Mouse (Mus musculus) intestine, embryonic 14.5 days (tissue): Measurements from ENCODE around the gene Rbak. TPM values are rescaled to one million over a fixed set of nuclear protein-coding genes. Genes with fewer than 3 reads are reported as not detected.
A peak's percentile ranks its signal among the peaks of the same experiment; 100 is the strongest.

Experiments
- ATAC-seq: fragments of 200-750 bp; cut with Nextera tagmentation; replicated peaks from 2 replicates; pipeline ENCODE4 v1.8.0; 2017; ENCODE audit warnings: low read depth, moderate number of reproducible peaks, moderate TSS enrichment, moderate library complexity; ENCODE audit not compliant: low FRiP score, low TSS enrichment
- DNase-seq: peaks from one replicate; pipeline ENCODE4 v3.0.0-alpha.2; 2018; ENCODE audit warnings: low spot score
- H3K27ac ChIP-seq: fragments of 300-500 bp; sonication (generic); 2 replicates; pipeline ENCODE4 v1.5.1; 2014; ENCODE audit warnings: low read depth, mild to moderate bottlenecking, control low read depth
- H3K27me3 ChIP-seq: fragments of 300-500 bp; sonication (generic); replicated peaks from 2 replicates; pipeline ENCODE4 v1.6.1; 2014; ENCODE audit warnings: low read length, control low read depth; ENCODE audit not compliant: control insufficient read depth, insufficient read depth
- H3K36me3 ChIP-seq: fragments of 300-500 bp; sonication (generic); 2 replicates; pipeline ENCODE4 v1.6.1; 2014; ENCODE audit warnings: low read length, control low read depth; ENCODE audit not compliant: control insufficient read depth, insufficient read depth
- H3K4me1 ChIP-seq: fragments of 300-500 bp; sonication (generic); replicated peaks from 2 replicates; pipeline ENCODE4 v1.6.1; 2014; ENCODE audit warnings: low read length, control low read depth, mixed read lengths; ENCODE audit not compliant: control insufficient read depth, insufficient read depth
- H3K4me2 ChIP-seq: fragments of 300-500 bp; sonication (generic); 2 replicates; pipeline ENCODE4 v1.6.1; 2014; ENCODE audit warnings: low read length
- H3K4me3 ChIP-seq: fragments of 300-500 bp; sonication (generic); 2 replicates; pipeline ENCODE4 v1.5.1; 2014; ENCODE audit warnings: low read depth, low read length, control low read depth, mixed read lengths
- H3K9ac ChIP-seq: fragments of 300-500 bp; sonication (generic); 2 replicates; pipeline ENCODE4 v1.6.1; 2014; ENCODE audit warnings: mild to moderate bottlenecking, low read length
- H3K9me3 ChIP-seq: fragments of 300-500 bp; sonication (generic); 2 replicates; pipeline ENCODE4 v1.6.1; 2016; ENCODE audit warnings: low read length, control low read depth; ENCODE audit not compliant: control insufficient read depth
- WGBS: fragments of 180-500 bp; shearing (Covaris S2); extraction: QIAGEN DNeasy Blood & Tissue Kit; methylation state at CpG from one replicate; pipeline ENCODE4 v1.1.7; 2014; 5-methylcytosine and 5-hydroxymethylcytosine counted together
- polyA plus RNA-seq: library from polyadenylated mRNA; unstranded; fragments of >200 nt; fragmentation: Nextera tagmentation; extraction: Ambion mirVana; gene quantifications from 2 replicates; pipeline ENCODE4 v1.2.1, GENCODE M21; 2014

Rbak gene
- 9.6 and 11.6 TPM in 2 replicates for polyA plus RNA-seq

DNA sequence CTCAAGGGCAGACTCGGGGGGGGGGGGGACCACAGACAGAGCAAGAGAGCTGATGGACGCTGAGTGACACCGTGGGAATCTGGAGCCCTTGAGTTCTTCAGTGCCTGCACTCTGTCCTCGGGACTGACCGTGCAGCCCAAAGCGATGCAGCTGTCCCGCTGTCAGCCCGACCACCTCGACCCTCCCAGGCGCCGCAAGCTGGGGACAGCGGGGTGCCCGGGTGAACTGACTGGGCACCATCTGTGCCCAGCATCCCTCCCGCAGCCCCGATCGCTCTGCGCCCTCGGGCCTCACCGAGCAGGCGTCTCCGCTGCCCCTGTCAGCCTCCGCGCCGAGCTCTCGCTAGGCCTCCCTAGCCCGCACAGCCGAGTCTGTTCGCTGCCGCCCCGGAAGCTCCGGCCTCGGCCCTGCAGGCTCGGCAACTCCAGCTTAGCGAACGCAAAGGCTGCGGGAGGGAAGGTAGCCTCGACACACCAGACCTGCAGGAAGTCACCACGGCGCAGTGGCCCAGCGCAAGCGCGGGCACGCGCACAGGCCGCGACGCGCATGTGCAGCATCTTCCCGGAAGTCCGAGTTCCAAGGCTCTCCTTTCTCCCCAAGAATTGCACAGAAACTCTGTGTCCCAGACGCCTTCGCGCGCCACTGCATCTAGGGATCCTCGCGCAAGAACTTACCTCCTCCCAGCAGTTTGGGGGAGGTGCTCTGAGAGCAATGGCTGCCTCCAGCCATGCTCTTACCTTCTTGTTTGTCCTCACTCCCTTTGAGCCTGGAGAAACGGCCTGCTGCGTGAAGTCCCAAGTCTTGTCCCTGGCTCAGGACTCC is at the start of gene Rbak, which contains the start of gene Spdye4b:
Rbak (minus strand) TSS at position 521 of the 822 bp plus-strand sequence.
Spdye4b (plus strand) TSS at position 763 of the 822 bp plus-strand sequence.
- H3K36me3 ChIP-seq: peaks cover 31% of the 10 kb centered on the region
- DNase-seq (peak; percentile 91), ATAC-seq (peak; percentile 97)
- H3K4me1 ChIP-seq: peaks cover 6% of the 10 kb centered on the region; the same call in 1 of the 2 replicates
- peaks cover 8% of the 10 kb centered on the region for H3K9me3 ChIP-seq
- H3K4me3 ChIP-seq: peak within 1 kb of the TSS; percentile 83
- peak within 1 kb of the TSS; percentile 80 for H3K27ac ChIP-seq
- H3K9ac ChIP-seq: peak within 1 kb of the TSS; percentile 84
- under 1% methylated on average over 54 of the region's 58 CpGs for WGBS
- H3K27me3 ChIP-seq: no peaks in the 10 kb centered on the region
- H3K4me2 ChIP-seq: peak within 1 kb of the TSS; percentile 86

DNA sequence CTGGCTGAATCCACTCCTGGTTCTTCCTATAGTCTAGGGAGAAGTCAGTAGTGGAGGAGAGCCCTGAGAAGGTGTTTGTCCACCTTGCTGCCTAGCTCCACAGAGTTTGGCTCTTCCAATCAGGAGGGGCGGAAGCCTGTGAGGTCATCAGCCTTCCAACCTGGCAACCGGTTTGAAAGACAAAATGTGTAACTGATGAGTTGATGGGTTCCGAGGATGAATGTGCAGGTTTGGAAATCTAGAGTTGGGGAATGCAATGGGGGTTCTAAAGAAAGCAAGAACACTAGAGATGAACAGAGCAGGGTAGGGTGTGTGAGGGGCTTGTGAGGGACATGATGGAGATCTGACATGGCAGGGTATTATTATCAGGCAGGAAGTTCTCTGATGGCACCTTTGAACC is 46.2 kb upstream of the Rbak start, which contains the start of gene Spdye4a:
Spdye4a (minus strand) TSS at position 101 of the 400 bp plus-strand sequence.
- DNase-seq (no peak), ATAC-seq (no peak)
- Histone ChIP-seq H3K4me3 (no peak within 1 kb of the TSS), H3K4me2 (no peak within 1 kb of the TSS), H3K4me1 (no peaks in the 10 kb centered on the region), H3K27me3 (no peaks in the 10 kb centered on the region), H3K9me3 (no peaks in the 10 kb centered on the region), H3K9ac (no peak within 1 kb of the TSS), H3K27ac (no peak within 1 kb of the TSS), H3K36me3 (no peaks in the 10 kb centered on the region)
- WGBS: 78% methylated on average over 3 of the region's 3 CpGs

DNA sequence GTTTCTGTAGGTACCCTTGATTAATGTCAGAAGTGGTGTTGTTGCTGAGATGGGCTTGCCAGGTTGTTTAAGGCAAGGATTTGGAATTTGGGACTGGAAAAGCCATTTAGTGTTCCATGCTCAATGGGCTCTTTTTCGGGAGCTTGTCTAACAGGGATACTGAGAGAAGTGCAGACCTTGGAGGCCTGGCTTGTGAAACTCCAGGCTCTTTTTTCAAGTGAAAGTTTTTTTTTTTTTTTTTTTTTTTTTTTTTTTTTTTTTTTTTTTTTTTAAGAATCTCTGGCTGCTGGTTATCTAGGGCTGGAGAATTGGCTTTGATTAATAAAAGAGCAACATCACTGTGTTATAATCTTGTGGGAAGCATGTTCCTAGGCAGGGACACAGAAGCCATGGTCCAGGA is 41.7 kb upstream of the Rbak start:
- Histone ChIP-seq H3K9ac (no peak overlapping the region), H3K27me3 (no peaks in the 10 kb centered on the region), H3K9me3 (no peaks in the 10 kb centered on the region), H3K27ac (no peak overlapping the region), H3K4me2 (no peak overlapping the region), H3K36me3 (no peaks in the 10 kb centered on the region), H3K4me3 (no peak overlapping the region), H3K4me1 (no peaks in the 10 kb centered on the region)
- WGBS: 80% methylated on average over 1 of the region's 1 CpGs
- DNase-seq (no peak), ATAC-seq (no peak)

DNA sequence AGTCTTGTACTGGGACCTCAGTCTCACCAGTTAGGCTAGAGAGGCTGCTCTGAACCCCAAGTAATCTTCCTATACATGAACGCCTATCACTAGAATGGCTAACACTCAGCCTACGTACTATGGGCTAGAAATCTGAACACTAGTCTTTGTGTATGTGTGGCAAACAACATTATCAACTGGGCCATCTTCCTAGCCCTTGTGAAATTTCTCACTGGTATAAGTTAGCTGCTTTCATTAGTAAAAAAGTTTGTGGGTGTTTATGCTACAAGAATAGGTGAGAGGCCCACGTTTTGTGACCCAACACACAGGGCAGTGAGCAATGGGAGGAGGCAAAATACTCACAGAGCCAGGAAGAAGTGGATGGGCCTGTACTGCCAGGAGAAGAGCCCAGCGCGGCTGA is 40.4 kb upstream of the Rbak start:
- Histone ChIP-seq H3K27ac (no peak overlapping the region), H3K27me3 (no peaks in the 10 kb centered on the region), H3K4me3 (no peak overlapping the region), H3K9me3 (no peaks in the 10 kb centered on the region), H3K4me2 (no peak overlapping the region), H3K9ac (no peak overlapping the region), H3K4me1 (no peaks in the 10 kb centered on the region), H3K36me3 (no peaks in the 10 kb centered on the region)
- ATAC-seq (no peak), DNase-seq (no peak)
- WGBS: 70% methylated on average over 5 of the region's 5 CpGs

DNA sequence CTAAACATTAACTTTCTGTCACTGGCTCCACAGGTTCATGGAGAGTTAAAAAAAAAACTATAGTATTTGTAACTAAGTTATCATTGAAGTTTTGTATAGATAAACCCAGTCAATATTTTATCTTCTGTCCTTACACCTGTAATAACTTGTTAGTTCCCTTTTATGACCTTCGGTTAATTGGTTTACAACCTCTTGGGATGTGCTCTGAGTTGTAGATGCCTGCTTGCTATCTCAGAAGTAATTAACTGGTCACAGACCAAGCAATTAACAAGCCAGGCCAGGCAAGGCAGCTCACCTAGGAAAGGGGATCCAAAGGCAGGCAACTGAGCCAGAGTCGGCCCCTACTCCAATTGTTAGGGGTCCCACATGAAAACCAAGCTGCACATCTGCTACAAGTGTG is 33.3 kb upstream of the Rbak start:
- Histone ChIP-seq H3K9ac (no peak overlapping the region), H3K4me3 (no peak overlapping the region), H3K4me1 (no peaks in the 10 kb centered on the region), H3K4me2 (no peak overlapping the region), H3K27ac (no peak overlapping the region), H3K9me3 (peaks cover under 1% of the 10 kb centered on the region; the same call in 1 of the 2 replicates), H3K36me3 (no peaks in the 10 kb centered on the region), H3K27me3 (no peaks in the 10 kb centered on the region)
- no peak for DNase-seq
- ATAC-seq: peak; percentile 47; the same call in 1 of the 2 replicates
- 61% methylated on average over 2 of the region's 2 CpGs for WGBS

DNA sequence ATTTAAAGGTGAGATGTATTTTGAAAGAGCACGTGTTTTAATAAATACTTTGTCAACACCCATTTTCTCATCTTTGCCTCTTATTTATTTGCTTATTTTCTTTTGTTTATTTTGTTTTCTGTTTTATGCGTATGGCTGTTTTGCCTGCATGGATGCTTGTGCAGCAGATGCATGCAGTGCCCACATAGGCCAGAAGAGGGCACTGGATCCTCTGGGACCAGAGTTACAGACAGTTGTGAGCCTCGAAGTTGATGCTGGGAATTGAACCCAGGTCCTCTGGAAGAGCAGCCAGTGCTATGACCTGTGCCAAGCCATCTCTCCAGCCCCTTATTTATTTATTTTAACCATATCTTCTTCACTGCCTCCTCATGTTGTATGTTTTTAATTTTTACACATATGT is 24.4 kb upstream of the Rbak start:
- Histone ChIP-seq H3K4me1 (no peaks in the 10 kb centered on the region), H3K4me2 (no peak overlapping the region), H3K9me3 (peaks cover 4% of the 10 kb centered on the region; the same call in 1 of the 2 replicates), H3K36me3 (no peaks in the 10 kb centered on the region), H3K9ac (no peak overlapping the region), H3K27ac (no peak overlapping the region), H3K27me3 (no peaks in the 10 kb centered on the region), H3K4me3 (no peak overlapping the region)
- ATAC-seq (no peak), DNase-seq (no peak)
- WGBS: 77% methylated on average over 3 of the region's 3 CpGs

DNA sequence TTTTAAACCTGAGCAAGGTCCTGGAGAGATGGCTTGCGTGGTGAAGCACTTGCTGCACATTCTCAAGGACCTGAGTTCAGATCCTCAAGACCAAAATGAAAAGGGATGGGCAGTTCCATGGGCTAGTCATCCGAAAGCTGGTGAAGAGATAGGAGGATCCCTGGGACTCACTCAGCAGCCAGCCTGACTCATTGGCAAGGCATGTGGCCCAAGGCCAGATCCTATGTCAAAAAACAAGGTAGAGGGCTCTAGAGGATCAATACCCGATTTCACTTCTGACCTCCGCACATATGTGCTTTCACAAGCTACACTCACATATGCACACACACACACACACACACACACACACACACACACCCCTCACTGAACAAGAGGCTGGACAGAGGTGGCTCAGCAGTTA is 15.9 kb upstream of the Rbak start:
- DNase-seq (no peak), ATAC-seq (no peak)
- WGBS: 87% methylated on average over 4 of the region's 4 CpGs
- no peak overlapping the region for H3K27ac ChIP-seq
- no peaks in the 10 kb centered on the region for H3K36me3 ChIP-seq
- no peaks in the 10 kb centered on the region for H3K4me1 ChIP-seq
- H3K9ac ChIP-seq: no peak overlapping the region
- 0 out of 2 replicates have a peak, but pooled peaks cover 2% of the 10 kb centered on the region for H3K9me3 ChIP-seq
- H3K4me2 ChIP-seq: no peak overlapping the region
- no peaks in the 10 kb centered on the region for H3K27me3 ChIP-seq
- H3K4me3 ChIP-seq: no peak overlapping the region

DNA sequence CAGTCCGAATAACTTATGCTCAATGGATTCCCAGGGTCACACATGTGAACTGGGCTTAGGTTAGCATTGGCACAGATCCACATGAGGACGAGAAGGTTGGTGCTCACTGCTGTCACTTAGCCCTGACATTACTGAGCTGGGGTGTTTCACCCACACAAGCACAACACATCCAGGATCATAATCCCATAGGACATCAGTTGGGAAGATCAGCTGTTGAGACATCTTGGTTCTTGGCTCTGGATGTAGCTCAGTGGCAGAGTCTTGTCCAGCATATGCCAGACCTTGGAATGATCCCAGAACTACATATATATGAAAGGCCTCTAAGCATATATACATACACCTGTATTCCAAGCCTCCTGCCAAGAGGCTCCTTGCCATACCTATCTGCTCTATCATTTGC is 14.6 kb upstream of the Rbak start:
- no peak overlapping the region for H3K9ac ChIP-seq
- H3K9me3 ChIP-seq: 0 out of 2 replicates have a peak, but pooled peaks cover 2% of the 10 kb centered on the region
- DNase-seq (no peak), ATAC-seq (no peak)
- no peaks in the 10 kb centered on the region for H3K27me3 ChIP-seq
- H3K4me1 ChIP-seq: no peaks in the 10 kb centered on the region
- 86% methylated on average over 2 of the region's 2 CpGs for WGBS
- no peak overlapping the region for H3K4me3 ChIP-seq
- no peaks in the 10 kb centered on the region for H3K36me3 ChIP-seq
- H3K4me2 ChIP-seq: no peak overlapping the region
- H3K27ac ChIP-seq: no peak overlapping the region
